Mouse (Mus musculus) NIH3T3 (cell line): Measurements from ENCODE around the gene Lrp2.
A peak's percentile ranks its signal among the peaks of the same experiment; 100 is the strongest.

Experiments used
- DNase-seq: peaks from one replicate; pipeline ENCODE4 v3.0.0-alpha.2; 2012; ENCODE audit warnings: low read depth

Lrp2 gene

DNA sequence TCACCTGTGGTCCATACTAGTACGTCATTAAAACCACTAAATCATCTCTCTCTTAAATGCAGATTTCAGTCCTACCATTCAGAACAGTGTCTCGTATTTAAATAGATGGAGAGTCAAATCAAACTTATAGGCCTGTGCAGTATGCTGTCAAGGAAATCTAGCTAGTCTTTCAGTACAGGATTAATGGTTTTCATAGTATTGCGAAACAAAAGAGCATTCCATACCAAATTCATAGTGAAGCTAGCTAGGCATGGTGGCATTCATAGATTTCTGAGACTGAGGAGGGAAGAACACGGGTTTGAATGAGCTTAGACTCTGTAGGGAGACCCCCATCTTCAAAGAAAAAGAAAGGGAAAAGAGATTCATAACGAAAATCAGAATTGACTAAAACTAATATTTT lies 74.1 kb downstream of the Lrp2 start:
- DNase-seq, result peak; percentile 26

DNA sequence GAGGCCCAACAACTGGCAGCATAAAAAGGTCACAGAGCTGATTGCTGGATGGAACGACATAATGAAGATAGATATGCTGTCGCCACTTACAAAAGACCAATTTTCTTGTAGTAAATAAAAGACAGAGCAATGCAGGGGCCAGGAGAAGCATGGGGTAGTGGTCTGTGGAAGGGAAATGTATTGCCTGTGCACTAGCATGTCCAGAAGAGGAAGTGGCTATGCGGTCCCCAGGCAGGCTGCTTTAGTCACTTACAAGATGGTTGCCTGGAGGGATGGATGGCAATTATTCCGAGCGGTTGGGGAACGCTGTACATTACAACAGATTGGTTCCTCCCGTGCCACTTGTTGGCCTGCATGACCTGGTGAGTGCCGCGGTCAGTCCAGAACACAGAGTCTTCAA lies 85.5 kb downstream of the Lrp2 start:
- no peak for DNase-seq

DNA sequence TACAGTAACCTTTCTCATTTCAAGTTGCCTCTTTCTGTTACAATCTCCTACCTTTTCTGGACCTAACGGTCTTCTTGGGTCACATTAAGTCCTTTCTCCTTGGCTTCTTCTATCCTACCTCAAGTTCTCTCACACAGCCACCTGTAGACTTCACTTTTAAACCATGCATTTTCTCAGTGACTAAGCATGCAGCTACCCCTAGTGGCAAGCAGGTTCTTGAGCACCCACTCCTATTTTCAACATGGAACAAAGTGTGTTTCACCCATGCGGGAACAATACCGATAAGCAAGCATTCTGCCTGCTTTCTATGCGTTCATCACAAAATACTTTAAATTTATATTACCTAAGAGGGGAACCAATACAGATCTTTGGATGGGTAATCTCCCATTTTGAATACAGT lies 92.7 kb downstream of the Lrp2 start:
- peak; percentile 35 for DNase-seq

DNA sequence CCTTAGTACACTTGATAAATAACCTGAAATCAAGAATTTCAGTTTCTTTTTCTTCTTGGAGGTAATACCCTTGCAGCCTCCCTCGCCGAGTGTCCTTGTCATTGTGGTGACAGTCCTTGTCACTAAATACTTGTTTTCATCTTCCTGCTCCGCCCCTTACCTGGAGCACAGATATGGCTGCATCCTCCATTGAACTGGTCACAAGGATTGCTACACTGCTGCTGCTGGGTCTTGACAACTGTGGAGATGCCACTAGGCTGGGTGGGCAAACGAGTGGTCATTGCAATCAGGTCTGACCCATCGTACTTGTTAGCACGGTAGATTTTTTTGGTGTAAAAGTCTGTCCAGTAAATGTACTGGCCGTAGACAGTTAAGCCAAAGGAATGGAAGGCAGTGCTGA lies 104.9 kb downstream of the Lrp2 start:
- no peak for DNase-seq

DNA sequence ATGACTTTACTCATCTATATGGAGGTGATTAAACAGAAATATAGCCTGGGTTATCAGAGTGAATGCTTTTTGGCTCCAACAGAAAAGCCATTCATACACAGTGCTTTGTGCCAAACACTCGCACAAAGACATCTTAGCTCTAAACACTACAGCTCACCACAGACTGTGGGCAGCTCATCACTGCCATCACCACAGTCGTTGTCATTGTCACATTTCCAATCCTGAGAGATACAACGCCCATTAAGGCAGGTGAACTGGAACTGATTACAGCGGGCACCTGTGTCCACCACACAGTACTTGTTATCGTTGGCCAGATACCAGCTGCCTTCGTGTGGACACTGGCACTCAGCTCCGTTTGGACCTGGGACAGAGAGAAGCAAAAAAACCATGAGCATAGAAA lies 106.0 kb downstream of the Lrp2 start:
- no peak for DNase-seq

DNA sequence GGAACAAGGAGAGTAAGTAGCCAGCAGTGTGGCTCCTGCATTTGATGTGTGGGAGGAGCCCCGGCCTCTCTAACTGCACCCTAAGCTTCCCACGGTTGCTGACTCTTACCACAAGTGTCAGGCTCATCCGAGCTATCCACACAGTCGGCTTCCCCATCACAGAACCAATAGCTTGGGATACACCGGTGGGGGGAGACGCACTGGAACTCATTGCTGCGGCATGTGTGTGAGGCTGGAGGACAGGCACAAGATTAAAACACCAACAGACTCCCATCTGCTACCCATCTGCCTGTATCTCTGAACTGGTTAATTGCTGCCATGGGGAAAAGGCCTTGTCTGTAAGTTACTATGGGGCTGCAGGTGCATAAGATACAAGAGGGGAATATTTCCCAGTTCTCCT lies 109.0 kb downstream of the Lrp2 start:
- no peak for DNase-seq

DNA sequence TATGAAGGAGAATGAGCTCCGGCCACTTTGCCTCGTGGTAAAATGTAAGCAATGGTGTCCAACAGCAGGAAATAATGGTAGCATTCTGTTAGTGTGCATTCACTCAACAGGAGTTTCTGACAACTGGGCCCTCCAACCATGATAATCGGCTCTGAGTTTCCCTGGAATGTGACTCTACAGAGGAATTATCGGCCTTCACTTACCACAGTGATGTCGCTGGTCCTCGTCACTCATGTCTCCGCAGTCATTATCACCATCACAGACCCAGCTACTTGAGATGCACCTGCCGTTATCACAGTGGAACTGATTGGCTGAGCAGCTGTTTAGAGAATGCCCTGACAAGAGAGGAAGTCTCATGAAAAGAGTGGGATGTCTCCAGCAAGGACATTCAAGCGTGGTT lies 110.7 kb downstream of the Lrp2 start:
- no peak for DNase-seq

DNA sequence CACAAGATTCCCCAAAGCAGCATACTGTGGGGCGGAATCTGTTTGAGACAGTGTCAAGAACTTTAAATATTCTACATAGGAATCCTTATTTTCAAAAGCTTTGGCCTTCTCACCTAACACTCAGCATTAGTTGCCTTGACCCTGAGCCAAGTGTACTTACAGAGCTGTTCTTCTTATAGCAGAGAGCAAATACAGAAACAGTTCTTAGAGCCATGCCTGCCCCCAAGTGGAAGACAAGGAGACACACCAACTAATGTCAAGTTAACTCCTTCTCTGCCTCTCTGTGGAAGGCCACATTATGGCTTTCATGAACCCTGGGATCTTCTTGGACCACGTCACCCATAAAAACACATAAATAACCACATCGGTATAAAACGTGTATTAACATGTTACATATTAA lies 114.0 kb downstream of the Lrp2 start:
- DNase-seq, result peak; percentile 63

DNA sequence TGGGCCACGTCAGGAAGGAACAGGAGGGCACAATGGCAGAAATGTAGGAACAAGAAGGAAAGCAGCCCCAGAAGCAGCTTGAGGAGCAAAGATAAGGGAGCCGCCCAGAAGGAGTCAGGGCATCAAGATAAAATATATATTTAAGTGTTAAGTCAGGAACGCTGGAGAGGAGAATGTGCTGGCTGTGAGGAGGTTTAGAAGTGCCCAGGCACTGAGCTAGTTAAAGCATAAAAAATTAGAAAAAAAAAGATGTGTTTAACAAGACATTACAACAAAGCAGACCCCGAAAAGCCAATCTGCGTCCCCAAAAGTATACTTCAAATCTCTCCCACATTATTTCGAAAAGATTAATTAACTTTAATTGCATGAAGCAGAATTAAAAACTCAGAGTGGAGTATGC lies 122.3 kb downstream of the Lrp2 start:
- no peak for DNase-seq

DNA sequence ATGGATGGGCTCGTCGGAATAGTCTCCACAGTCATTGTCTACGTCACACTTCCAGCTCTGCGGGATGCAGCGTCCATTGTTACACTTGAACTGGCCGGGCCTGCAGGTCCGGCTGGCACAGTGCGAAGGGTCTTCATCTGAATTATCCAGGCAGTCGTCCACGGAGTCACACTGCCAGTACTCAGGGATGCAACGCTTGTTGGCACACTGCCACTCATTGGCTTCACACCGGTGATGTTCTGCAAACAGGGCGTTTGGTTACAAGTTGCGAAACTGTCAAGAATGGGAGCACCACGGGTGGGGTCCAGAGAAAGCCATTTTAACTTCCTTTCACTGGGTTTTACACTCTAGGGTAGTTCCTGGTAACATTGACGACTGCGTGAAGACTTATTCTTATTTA lies 126.4 kb downstream of the Lrp2 start:
- peak; percentile 5 for DNase-seq

DNA sequence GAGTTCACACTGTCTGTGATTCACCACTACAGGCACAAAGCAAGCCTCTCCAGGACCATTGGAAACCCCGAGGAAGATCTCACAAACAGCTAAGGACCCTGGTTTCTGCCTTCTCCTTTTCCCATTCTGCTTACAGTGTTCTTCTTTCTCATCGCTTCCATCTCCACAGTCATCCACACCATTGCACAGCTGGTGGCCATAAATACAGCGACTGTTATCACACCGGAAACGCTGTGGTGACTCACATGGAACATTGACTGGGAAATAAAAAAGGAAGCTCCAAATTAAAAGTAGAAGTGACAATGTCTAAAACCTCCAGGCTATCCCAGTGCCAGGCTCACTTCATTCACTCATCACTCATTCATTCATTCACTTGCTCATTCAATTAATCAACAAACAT lies 134.7 kb downstream of the Lrp2 start:
- DNase-seq, result no peak

DNA sequence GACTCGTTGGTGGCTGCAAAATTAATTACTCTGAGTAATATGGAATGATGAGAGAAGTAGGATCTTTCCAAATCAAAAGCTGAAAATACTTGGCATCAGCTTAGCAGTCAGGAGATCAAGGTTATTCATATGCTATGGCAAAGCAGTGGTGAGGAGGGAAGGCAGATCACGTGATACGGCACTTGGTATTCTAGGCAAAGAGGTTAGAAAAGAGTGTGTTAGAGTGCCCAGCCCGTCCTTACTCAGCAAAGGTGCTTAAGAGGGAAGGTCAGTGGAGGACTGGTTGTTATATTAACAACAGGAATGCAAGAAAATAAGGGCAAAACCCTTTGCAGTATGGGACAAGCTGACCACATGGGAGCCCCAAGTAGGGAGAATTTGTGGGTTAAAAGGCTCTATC lies 137.3 kb downstream of the Lrp2 start:
- DNase-seq, result no peak

DNA sequence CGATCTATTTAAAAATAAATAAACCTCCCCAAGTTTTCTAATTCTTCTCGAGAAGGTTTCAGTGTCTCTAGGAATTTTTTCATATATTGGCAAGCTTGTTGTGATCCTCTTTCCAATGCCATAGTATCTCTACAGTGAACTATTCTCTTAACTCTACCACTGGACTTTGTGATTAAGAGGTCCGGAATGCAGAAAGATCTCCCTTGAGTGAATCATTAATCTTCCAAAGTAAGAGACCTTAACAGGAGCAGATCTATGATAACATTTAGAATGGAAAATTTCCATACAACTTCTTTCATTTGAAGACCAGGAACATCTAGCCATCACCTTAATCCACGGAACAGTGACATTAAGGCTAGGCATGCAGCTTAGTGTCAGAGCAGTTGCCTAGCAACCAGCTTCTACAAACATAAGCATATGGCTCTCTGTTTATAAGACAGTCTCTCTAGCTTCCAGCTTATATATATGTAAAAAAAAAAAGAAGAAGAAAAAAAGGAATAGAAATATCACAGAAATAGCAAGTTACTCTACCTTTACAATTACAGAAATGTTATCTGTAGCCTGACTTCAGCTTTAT lies 139.9 kb downstream of the Lrp2 start:
- DNase-seq, result no peak

DNA sequence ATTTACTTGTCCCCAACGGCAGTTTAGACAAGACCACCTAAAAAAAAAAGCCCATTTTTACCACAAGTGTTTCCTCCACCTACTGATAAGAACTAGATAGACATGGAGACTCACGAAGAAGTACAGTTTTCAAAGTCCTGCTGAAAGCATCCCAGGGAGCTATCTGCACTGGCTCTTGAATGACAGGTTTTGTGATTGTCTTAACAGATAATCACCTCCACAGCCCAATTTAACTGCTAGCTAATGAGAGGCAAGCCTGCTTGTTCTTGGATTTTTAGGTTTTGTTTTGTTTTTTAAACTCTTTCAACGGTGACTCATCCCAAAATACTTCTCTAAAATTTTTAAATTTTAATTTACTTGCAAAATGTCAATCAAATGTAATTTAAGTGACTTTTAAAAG lies 144.2 kb downstream of the Lrp2 start:
- no peak for DNase-seq

DNA sequence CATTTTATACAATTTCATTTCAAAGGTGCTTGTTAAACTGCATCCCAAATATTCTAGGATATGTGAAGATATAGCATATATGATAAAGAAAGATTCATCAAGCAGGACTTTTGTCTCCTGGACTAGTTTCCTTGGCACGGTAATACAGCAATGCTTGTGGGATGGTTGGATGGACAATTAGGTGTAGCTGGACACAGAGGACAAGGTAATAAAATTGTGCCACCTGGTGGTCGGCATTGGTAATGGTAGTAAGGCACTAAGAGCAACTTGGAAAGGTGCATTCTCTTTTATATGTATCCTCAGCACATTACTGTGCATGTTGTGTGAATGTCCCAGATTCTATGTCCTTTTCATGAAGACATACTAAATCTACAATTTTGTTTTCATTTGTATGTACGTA lies 157.7 kb downstream of the Lrp2 start:
- DNase-seq, result peak; percentile 90

DNA sequence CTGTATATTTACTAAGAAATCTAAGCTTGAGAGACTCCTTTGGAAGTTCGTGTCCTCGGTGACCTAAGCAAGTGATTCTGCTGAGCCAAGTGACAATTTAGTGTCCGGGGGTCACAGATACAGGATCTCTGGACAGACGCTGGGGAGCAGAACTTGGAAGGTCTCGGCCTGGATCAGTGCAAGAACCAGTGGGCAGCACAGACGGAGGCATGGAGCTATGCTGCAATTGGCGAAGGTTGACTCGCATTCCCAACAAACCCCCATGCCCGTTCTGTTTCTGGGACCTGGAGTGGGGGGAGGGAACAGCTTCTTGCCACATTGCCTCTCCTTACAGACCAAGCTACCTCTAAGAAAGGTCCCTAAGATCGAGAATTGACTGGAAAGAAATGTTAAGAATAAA lies 158.7 kb downstream of the Lrp2 start:
- no peak for DNase-seq

DNA sequence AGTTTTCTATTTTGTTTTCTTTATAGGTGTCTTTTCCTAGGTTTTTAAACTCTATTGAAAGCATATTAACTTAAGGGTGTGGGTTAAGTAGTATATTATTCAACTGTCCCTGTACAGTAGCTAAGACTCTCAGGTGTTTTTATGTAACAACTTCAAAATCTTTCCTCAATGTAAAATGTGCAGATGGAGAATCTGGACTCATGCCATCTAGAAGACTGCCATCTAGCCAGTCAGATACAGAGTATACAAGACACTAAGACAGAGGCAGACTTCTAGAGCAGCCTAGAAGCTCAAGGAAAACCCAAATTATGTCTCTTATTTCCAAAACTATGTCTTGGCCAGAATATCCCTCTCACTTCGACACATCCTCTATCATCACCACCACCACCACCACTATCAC lies 159.8 kb downstream of the Lrp2 start:
- DNase-seq, result no peak

DNA sequence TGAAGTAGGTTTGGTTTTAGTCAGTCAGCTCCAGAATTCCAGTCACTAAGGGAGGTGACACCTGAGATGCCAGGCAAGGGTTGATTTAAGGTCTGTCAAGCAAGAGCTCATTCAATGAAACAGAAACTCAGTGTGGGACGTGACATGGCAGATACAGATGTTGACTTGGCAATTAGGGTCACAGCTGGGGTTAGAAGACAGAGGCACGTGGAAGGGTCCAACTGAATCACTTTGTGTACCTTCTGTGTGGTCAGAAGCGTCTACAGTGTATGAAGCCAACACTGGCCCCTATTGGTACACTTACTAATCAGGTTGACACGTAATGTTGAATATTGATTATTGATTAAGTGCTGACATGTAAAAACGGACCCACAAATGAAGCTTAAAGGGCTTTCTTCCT lies 161.0 kb downstream of the Lrp2 start:
- DNase-seq, result no peak

DNA sequence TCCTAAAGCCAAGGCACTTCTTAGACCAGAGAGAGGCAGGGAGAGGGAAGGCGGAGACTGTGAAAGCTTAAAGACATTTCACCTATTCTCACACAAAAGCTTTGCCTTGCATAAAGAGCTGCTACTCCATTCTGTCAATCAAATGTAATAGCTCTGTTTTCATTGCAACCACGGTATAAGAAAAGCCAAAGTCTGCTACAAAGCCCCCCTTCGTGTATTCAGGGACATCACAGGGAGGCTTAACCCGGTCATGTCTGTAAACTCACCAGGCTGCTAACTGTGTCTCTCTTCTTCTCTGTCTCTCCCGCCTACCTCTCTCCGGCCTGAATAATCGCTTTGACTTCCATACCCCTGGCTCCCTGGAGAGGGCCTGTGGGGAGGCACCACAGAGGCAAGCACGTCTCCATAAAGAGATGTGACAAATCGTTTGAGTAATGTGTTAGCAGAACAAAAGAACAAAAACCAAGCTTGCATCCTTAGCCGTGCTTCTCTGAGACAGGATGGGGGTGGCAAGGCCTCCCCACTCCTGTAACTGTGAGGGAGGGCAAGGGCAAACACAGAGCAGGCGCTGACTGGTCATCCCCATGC lies 167.5 kb downstream of the Lrp2 start:
- DNase-seq, result no peak

DNA sequence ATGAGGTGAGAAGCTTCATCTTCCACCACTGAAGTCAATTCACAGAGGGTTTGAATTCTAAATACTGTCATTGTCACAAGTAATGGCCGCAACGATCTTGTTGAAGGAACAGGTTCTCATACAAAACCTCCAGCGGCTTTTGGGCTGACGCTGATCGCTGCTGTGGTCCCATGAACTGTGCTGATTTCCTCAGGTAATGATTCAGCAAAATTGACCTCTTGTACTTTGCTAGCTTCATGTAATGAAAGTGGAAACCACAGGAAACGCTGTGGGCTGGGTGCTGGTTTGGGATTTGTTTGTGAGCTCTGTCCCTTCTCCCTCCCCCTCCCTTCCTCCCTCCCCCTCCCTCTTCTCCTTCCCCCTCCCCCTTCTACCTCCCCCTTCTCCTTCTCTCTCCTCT lies 170.8 kb downstream of the Lrp2 start:
- DNase-seq, result no peak

DNA sequence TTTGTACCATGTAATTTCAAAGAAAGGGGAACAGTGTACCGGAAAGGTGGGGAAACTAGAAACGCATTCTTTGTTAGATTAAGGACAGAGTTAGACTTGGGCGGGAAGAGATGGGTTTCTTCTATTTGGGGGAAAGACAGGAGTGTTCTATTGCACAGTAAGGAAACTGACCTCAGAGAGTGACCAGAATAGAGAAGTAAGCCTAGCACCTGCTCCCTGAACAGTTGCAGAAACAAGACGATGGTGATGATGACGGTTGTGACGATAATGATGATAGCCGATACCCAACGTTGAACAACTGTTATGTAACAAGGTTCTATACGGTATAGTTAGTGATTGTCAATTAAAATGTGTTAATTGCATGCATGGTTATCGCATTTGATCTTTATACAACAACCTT lies 171.3 kb downstream of the Lrp2 start:
- DNase-seq, result no peak

DNA sequence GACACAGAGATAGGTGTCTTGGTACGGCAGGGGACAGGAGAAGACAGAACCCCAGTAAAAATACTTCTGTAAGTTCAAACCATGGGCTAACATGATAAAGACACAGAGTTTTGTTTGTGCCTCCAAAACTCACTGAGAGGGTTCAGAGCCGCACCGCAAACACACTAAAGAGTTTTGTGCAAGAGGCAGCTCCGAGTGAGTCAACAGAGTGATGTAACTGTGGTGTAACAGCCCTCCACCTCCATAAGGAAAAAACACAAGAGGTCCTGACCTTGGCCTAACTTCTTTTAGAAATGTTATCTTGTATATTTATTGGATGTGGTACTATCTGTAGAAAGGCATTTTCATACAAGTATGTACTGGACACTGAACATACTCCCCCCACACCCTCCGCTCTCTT lies 180.2 kb downstream of the Lrp2 start:
- DNase-seq, result peak; percentile 64

DNA sequence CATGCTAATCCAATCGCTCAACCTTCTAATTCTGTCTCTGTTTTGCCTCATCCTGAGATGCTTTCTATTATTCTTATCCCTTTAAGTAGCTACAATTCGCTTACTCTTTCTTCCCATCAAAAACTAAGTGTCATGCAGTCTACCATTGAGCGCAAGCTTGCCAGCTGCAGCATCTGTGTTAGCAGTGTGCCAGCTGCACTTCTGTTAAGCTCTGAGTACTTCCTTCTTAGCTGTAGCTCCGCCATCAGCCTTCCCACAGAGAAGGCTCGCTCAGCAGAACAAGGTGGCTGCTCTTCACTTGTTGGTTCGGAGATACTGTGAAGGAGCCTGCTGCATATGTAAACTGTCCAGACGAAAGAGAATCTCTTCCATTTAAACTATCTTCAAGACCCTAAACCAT lies 183.6 kb downstream of the Lrp2 start:
- DNase-seq, result no peak

DNA sequence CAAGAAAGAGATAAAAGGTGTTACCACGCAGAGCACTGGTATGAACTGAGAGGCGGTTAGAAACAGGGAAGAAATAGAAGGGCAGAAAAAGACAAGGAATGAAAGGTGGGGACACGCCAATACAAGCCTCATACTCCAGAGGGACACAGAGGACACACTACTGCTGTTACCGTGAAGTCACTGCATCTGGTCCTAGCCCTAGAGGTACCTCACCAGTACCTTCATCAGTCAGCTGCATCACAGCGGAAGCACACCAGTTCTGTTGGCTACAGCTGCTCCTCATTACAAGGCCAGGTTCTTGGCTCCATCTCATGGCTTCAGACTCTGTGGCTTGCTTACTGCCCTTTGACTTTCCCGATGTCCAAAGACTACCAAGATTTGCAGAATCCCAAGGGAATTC lies 184.0 kb downstream of the Lrp2 start:
- peak; percentile 40 for DNase-seq
